Mouse (Mus musculus) lung, postnatal 4 days (tissue): ENCODE results near the gene Vmn2r74.

Experiments used
- DNase-seq, 2 experiments: peaks; one replicate each; pipeline ENCODE4 v3.0.0; 2021

Gene Vmn2r74

GRCm38 (mm10) chr7:85961529-85961928 lies at the start of gene Vmn2r74:
Gene Vmn2r74, minus strand, starts transcription at chr7:85961629.
- no peak for DNase-seq

- DNase-seq = no peak
Observed at GRCm38 (mm10) chr7:86007533-86007932, 46.1 kb upstream of the Vmn2r74 start.
